Mouse (Mus musculus): ENCODE measurements at regions not wholly inside any gene's neighbourhood (a gene's known extent, or its start where the extent isn't known, plus 50 kb on each side); places are given as distances from the start of the nearest gene placed in this dataset.

DNA sequence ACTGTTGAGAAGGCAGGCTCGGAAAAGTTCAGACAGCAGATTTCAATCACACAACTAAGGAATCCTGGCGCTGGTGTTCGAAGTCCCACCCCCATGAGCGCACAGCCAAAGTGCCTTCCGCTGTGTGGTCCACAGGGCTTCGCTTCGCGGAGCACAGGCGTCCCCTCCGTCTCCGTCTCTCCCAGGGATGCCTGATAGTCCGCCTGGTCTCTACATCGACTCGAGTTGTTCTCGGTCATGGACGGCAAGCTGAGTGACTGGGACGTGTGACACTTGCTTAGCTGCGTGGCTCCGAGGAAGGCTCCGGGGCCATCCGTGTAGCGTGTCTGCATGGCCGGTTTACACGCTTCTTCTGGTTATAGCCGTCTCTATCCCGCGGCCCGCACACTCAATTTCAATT lies 224.0 kb downstream of the Gm26897 start:
- no peak for DNase-seq

DNA sequence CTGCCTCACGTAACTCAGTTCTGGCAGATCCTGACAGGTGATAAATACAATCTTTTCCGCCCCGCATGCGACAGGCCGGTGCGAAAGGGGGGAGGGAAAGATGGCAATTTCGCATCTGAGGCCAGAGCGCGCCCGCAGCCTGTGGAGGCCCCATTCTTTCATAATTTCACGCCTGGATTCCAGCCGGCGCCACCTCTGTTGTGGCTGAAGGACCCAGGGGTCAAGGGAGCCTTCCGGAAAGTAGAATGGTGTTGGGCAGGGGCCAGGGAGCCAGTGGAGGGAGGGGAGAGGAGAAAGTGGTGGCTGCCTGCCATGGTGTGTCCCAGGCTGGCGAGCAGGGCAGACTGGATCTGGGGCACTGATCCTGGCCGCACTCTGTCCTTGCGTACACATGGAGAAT lies 224.5 kb downstream of the Gm26897 start:
- DNase-seq: peak; percentile 56

DNA sequence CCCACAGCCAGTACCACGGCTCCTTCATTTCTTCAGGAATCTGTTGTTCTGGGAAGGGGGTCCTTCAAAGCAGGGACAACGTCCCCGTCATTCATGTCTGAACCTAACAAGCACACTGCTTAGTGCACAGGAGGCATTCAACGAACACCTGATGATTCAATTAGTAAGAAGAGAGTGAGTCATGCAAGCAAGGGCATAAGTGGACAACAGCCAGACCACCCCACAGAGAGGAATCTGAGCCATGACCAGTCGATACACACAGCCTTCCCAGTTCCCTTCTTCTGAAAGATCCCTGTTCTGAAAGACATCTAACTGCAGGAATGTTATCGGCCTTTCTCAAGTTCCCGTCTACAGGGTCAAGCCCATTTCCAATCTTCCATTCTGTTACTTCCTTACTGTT lies 231.6 kb downstream of the Gm26897 start:
- no peak for DNase-seq

DNA sequence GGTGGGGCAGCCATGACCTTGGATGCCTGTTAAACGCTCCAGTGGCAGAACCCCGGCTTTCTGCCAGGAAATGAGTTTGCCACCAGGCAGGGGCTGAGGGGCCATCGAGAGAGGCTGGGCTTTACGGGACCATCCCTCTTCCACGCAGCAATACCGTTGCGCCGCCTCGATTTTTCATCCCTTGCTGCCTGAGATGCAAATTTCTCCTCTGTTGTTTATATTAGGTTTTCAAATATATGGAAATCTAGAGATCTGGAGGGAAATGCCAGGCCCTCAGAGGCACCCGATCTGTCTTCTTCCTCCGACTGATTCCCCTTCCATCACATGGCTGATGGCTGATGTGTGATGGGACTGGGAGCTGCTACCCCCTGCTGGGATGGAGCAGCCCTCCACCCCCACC lies 234.4 kb downstream of the Gm26897 start:
- no peak for DNase-seq

DNA sequence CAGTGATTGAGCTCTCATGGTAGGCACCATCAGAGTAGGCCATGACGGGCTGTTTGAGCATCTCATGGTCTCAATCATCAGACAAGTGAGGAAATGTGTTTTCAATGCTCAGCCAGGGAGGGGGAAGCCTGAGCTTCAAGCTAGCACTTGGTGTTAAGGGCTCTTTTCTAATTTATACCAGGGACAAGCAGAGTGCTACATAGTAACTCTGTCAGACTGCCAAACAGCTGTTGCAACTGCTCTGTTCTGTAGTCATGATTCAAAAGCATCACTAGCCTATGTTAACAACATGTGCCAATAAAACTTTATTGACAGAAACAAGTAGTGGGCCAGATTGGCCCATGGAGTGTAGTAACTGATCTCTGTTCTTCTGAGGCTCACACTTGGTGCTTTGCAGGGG lies 235.0 kb downstream of the Gm26897 start:
- DNase-seq: no peak

DNA sequence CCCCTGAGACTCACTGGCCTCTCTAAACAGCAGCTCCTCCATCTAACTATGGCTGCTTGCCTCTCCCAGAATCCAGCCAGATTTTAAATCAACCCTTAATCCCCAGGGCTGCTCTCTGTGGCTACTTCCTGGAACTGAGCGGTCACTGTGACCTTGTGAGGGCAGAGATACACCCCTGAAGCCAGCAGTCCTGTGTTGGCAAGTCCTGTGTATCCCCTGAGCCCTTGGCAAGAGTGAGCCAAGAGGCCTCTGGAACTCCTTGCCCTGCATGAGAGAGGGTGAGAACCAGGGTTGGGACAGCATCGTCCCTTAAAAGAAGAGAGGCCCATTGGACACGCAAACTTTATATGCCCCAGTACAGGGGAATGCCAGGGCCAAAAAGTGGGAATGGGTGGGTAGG lies 237.5 kb downstream of the Gm26897 start:
- DNase-seq: no peak

DNA sequence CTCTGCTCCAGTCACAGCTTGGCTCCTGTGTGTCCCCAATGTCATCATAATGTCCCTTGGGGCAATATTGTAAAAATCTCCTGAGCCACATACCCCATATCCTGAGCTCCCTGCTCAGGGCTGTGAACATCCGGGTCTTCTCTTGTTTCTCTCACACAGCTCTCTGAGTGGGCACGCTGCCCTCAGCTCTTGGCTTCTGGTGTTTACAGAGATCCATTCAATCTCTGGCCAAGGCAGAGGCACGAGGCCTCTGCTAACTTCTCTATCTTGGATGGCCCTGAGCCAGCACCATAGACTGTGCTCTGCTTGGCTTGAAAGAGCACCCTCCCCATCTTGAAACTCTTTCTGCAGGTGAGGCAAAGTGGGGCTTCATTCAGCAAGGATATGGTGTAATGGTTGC lies 238.2 kb downstream of the Gm26897 start:
- no peak for DNase-seq

DNA sequence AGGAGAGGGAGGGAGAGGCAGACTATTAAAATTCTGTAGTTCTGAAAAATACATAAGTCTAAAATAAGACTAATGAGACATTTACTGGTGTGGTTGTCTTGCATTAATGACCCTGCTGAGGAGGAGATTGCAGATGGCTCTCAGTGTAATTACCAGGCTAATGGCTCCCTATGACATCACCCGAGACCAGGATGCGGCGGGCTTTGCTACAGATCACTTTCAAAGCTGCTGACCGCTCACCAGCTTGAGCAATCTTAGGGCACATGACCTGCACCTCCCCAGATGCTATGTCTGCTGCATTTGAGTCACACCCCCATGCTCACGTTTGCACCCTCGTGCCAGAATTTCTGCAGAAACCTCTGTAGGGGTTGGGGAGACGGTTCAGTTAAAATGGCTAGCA lies 242.0 kb downstream of the Gm26897 start:
- DNase-seq: no peak

DNA sequence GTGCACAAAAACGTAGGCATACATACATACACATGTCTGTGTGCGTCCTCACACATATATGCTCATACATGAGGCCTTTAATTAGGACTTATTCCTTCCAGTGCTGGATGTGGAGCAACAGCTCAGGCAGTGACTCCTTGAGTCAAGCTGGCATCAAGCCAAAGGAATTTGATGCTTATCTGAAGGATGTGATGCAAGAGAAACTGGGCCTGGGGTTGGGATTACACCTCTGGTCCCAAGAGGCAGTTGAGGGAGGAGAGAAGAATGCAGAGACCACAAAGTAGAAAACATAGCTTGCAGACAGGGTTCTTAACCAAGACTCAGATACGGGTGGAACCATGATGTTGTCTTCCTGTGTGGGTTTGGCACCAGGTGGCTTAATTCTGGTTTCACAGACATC lies 245.9 kb downstream of the Gm26897 start:
- no peak for DNase-seq

DNA sequence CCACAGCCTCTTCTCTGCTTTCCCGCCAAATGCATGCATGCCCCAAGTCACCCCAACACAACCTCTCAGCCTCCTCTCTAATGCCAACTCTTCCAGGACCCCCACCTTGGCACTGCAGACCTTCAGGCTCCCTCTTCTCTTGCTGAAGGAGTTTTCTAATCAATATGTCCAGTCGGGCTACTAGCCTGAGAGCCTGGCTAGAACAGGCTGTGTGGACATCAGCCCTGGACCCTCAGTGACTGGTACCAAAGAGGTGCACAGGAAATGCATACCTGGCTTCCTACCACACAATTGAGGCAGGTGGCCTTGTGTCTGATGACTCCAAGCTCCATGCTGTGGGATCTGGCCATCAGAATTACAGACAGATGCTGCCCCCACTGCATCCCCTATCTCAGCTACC lies 248.4 kb downstream of the Gm26897 start:
- DNase-seq: no peak

DNA sequence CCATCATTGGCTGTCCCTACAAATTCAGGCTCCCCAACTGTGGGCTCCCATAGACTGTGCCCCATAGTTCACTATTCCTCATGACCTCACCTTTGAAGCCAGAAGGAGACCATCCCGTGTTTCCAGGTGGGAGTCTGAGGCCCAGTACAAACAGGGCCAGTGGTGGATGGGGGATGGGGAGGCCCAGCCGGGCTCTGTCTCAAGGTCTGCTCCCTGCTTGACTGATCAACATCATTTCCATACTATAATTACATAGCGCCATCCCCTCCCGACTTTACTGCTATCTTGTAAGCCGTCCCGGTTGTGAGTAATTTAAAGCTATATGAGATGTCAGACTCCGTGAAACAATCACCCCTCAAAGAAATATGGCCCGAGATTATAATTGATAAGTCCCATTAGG lies 252.3 kb downstream of the Gm26897 start:
- no peak for DNase-seq

DNA sequence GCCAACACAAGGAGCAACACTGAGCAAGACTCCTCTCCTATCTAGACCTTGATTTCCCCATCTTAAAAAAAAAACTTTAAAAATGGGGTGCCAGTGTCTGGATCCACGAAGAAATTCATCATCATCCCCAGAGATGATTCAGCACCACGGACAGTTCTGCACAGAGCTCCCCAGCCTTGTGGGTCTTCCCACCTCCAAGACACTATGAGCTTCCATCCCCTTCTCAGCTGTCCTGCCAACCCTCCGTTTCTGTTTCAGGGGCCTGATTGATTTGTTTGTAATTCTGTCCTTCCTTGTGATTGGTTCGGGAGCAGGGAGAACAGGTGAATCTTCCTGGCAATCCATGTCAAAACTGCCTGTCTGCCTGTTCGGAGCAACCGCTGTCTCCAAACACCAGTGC lies 253.3 kb downstream of the Gm26897 start:
- peak; percentile 41 for DNase-seq

DNA sequence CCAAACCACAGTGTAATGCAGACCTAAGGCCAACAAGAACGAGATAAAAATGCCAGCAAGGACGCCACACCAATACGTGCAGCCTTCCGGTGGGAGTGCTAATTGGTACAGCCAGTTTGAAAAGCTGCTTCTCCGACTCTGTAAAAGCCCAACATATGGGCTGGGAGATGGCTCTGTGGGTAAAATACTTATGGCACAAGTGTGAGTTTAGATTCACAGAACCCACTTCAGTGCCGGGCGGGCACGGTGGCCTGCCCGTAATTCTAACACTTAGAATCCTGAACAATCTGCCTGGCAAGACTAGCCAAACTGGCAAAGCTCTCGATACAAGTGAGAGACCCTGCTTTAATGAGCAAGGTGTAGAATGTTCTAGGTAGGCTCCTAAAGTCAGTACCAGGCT lies 258.1 kb downstream of the Gm26897 start:
- DNase-seq: no peak

DNA sequence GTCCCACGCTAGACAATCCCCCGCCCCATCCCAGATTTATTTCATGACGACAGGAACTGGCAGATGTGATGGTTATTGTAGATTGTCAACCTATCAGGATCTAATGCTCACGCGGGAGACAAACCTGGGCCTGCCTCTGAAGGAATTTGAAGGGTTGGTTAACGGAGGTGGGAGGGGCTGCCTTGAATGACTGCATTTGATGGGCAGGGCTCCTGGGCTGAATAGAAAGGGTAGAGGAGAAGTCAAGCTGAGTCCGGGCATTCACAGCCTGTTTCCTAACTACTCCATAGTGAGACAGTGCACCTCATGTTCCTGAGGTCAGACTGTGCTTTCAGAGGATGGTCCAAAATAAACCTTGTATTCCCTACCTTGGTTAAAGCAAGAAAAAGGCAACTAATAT lies 259.1 kb downstream of the Cryba4 start:
- DNase-seq: no peak

DNA sequence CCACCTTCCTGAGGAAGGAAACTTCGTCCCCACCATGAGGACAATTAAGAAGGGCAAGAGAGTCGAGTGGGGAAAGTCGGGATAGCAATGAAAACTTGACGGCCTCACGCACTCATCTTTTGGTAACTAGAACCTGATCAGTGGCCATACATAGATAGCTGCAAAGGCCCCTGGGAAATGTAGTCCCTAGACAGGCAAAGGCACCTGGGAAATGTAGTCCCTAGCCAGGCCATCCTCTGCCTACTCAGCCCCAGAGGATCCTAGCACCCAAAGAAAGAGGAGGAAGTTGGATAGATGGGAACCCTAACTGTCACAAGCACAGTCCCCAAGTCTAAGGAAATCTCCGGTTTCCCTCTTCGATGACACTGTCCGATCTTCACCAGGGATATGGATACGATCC lies 258.4 kb downstream of the Cryba4 start:
- DNase-seq: no peak

DNA sequence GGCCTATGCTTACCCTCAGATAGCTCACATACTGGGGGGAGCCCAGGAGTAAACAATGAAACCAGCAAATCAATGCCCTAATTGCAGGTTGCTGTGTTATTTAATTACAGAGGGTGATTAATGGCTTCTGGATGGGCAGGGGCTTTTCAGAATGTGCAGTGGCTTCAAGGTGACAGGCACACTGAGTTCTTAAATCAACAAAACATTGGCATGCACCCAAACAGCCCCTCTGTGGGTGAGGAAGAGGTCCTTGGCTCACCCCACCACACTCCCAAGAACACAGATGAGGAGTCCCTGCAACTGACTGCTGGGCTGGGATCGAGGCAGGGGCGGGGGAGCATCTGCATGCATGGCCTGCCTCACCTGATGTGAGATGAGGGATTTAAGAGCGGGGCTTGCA lies 255.5 kb downstream of the Cryba4 start:
- DNase-seq: no peak

DNA sequence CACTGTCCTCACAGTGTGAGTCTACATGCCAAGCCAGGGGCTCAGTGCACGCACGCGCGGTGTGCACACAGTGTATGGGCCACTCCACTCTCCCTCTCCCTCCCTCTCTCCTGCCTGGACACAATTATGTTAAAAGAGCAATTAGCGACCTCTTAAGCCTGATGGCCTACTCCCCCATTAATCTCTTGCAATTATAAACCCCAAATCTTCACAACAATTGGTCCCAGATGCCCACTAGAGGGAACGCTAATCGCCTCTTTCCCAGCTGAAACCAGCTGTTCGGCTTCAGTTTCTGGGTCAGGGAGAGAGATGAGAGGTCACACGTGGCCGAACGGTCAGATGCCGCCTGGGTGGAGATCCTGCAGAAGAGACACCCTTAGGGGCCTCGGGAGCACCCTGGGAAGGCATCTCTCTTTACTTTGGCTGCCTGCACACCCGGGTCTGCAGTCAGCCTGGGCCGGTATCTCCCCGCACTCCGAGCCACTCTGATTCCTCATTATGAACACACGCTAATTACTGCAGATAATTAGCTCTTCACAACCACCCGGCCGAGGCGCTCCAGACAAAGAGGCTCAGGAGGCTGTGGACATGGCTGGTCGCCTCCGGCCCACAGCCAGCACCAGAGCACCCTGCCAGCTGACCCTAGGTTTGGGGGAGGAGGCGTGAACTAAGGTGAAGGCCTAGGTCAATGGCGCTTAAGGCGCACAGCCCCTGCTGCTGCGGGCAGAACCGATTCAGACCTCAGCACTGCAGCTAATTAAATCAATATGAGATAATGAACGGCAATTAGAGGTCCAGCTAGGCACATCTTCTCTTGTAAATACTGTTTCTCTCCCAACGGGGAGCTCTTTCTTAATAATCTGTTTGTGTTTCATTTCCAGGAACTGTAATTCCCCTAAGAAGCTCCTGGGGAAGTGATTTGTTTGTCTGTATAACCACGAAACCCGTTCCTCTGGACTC lies 250.3 kb downstream of the Cryba4 start:
- no peak for DNase-seq

DNA sequence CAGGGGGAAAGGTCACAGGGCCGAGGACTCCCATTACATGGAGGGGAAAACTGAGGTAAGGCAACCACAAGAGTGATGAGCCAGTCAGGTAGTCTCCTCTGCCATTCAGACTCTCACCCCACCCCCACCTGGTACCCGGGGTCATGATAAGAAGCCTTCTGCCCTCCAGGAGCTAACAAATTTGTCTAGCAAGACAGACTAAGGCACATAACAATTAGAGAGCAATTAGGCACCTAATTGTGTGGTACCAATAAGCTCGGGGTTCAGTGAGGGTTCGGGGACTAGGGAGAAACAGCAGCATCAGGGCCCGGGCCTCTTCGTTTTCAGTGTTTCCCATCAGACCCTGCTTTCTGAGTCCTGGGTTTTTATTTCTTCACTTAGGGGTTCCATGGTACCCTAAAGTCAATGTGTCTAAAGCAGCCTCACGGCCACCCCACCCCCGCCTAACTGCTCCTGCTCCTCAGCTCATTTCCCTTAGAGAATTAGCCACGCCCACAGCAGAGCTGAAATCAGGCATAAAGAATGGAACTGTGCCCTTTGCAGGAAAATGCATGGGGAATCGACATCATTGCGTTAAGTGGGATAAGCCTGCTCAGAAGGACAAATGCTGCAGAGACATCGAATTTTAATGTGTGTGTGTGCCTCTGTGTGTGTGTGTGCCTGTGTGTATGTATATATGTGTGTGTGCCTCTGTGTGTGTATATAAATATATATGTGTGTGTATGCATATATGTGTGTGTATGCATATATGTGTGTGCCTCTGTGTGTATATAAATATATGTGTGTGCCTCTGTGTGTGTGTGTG lies 249.3 kb downstream of the Cryba4 start:
- DNase-seq: no peak

DNA sequence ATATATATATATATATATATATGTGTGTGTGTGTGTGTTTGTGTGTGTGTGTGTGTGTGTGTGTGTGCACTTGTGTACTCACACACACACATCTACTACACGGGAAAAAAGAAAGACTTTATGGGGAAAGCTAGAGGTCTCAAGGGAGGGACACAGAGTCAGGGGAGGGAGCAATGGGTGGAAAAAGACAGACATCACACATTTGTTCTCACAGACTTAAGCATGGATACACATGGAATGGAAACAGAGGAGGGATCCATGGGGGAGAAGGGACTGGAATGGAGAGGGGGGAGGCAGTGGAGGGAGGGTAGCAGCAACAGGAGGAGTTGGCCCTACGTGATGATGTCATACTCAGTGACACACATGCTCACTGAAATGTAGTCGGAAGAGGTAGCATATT lies 248.3 kb downstream of the Cryba4 start:
- DNase-seq: no peak

DNA sequence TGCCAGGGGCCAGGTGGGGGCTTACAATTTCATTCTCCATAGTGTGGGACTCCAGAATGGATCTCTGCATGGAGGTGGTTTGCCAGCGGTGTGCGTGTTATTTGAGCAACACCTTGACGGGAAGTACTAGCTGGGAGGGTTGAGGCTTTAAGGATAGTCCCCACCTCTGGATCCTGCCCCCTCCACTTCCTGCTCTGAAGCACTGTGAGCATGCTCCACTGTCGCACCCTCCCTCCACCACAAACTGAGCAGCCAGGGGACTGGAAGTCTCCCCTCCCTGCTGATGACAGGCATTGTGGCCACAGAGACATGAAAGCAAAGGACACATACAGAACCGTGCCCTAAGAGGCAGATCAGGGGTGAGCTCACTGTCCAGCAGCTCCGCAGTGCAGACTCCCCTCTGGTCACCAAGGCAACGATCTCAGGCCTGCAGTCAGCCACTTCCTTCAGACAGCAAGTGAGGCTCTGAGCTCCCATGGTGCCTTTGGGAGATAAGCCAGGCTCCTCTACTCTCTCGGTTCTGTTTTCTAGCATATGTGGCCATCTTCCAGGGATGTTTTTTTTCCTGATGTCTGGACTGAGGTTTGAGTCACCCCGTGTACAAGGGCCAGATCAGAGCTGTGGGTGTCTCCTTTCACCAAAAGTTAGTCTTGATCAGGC lies 239.7 kb downstream of the Cryba4 start:
- DNase-seq: peak; percentile 59

DNA sequence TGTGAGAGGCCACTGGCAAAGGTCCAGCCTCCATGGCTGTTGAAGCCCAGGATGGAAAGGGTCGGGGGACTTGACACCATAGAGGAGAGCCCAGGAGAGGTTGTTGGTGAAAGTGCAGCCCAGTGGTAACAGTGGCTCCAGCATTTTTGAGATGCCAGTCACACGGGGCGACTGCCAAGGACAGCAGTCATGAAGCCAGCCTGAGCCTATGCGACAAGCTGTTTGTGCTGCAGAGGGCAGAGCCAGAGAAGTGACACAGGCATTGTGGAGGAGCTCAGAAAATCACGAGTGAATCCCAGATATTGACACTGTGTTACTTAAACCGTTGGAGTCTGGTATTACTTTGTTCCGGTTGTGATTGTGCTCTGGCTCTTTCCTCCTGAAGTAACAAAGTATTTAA lies 233.4 kb downstream of the Cryba4 start:
- DNase-seq: peak; percentile 72

DNA sequence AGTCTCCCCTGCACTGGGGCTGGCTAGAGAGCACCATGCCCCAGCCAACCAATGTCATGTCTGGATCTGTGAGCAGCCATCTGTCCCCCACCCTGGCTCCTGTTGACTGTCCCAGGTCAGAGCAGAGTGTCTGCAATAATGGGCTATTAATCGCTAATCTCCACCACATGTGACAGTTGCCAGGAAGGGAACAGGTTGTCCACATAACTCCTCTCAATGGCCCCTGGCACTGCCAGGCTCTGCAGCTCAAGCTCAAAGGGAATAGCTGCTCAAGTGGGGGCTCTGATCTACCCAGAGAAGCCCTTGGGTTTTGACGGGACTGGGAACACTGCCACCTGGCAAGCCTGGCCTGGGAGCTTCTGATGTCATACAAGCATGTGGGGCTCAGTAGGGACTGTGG lies 231.4 kb downstream of the Cryba4 start:
- peak; percentile 89 for DNase-seq

DNA sequence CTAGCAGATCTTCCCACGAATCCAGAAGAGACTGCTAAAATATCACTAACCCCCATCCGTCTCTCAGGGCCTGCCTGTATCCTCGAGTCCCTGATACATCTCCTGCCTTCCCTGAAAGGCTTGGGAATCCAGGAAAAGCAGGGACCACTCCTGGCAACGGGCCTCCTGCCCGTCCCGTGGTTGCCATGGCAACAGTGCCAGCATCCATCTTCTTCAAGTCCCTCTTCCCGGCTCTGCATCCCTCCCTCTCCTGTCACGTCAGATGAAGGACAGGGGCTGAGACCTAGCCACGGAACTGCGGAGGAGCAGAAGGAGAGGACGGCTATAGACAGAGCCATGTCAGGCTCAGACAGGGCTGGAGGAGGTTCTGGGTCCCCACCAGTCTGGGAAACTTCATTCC lies 222.4 kb downstream of the Cryba4 start:
- no peak for DNase-seq

All from heart, postnatal 4 days (tissue).